Mouse (Mus musculus): ENCODE measurements around the gene Fam117b.

DNA sequence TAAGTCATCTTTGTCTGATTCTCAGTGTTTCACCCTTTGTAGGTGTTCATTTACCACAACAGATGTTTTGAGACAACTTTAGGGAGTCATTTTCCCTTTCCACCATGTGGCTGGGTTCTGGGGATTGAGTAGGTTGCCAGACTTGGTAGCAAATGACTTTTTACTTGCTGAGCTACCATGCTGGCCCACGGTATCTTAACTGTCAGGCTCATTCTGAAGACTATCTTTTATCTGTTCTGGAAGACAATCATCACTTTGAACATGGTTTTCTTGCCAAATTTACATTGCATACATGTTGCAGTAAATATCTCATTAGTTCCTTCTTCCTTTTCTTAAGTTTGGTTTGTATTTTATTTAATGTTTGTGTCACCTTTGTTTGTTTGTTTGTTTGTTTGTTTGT is 33.2 kb downstream of the Fam117b start:
- TF ChIP-seq POLR2A (IDR thresholded peaks at IDR 0.05; ENCODE audit: low read depth, low read length) (no peak), CTCF (conservative IDR thresholded peaks at IDR 0.05; ENCODE audit: insufficient read depth, insufficient read length, low read depth, low read length) (no peak)
